Mouse (Mus musculus) mouse trophoblast stem cell (cell line): Measurements from ENCODE around the gene Pex16.

Experiments
- in situ Hi-C, 2 experiments: fragments of 300-500 bp; cut with MseI, MboI; formaldehyde crosslinking; loops; 2 replicates in 1 of 2; 3 replicates in 1 of 2; pipeline ENCODE4 v1.15.1; 2025

The Pex16 gene

GRCm38 (mm10) chr2:92370375-92370774 is 4.1 kb upstream of the Pex16 start:
- in situ Hi-C loops = no loop called here

GRCm38 (mm10) chr2:92370821-92371805 is 3.4 kb upstream of the Pex16 start:
- in situ Hi-C loops = no loop called here

- in situ Hi-C loops = no loop called here
Measured at GRCm38 (mm10) chr2:92371971-92372690, 2.3 kb upstream of the Pex16 start.

GRCm38 (mm10) chr2:92372767-92373436 is 1.6 kb upstream of the Pex16 start:
- in situ Hi-C loops = no loop called here

- in situ Hi-C loops = no loop called here
Measured at GRCm38 (mm10) chr2:92373437-92373813, 1.1 kb upstream of the Pex16 start.

- in situ Hi-C loops = no loop called here
Measured at GRCm38 (mm10) chr2:92375099-92375623, 685 bp downstream of the Pex16 start.

- in situ Hi-C loops = no loop called here
Measured at GRCm38 (mm10) chr2:92375788-92376187, 1.3 kb downstream of the Pex16 start.

GRCm38 (mm10) chr2:92376300-92376699 is 1.8 kb downstream of the Pex16 start:
- in situ Hi-C loops = no loop called here

GRCm38 (mm10) chr2:92377320-92377719 is 2.8 kb downstream of the Pex16 start:
- in situ Hi-C loops = no loop called here

GRCm38 (mm10) chr2:92379783-92380494 is 5.5 kb downstream of the Pex16 start:
- in situ Hi-C loops = no loop called here

- in situ Hi-C loops = no loop called here
Measured at GRCm38 (mm10) chr2:92380495-92381050, 6.1 kb downstream of the Pex16 start.

- in situ Hi-C loops = no loop called here
Measured at GRCm38 (mm10) chr2:92381161-92381560, 6.7 kb downstream of the Pex16 start.

- in situ Hi-C loops = no loop called here
Measured at GRCm38 (mm10) chr2:92381901-92382588, 7.6 kb downstream of the Pex16 start, which contains the start of gene 1700029I15Rik. 1700029I15Rik (plus strand) TSS chr2:92382538.

GRCm38 (mm10) chr2:92382759-92383158 is 8.3 kb downstream of the Pex16 start:
- in situ Hi-C loops = no loop called here

GRCm38 (mm10) chr2:92384101-92384500 is 9.6 kb downstream of the Pex16 start:
- in situ Hi-C loops = no loop called here

- in situ Hi-C loops = no loop called here
Measured at GRCm38 (mm10) chr2:92385113-92386051, 10.9 kb downstream of the Pex16 start.

- in situ Hi-C loops = no loop called here
Measured at GRCm38 (mm10) chr2:92386821-92387570, 12.5 kb downstream of the Pex16 start.

GRCm38 (mm10) chr2:92387646-92388045 is 13.2 kb downstream of the Pex16 start:
- in situ Hi-C loops = no loop called here
